Mouse (Mus musculus) erythroblast, embryonic 14.5 days (primary cell): ENCODE data around the gene Rpl18. TPM values are rescaled to one million over a fixed set of nuclear protein-coding genes. Genes with fewer than 3 reads are reported as not detected.

Source experiments
- H3K27me3 ChIP-seq: 2 replicates; pipeline ENCODE4 v1.6.1; 2012; ENCODE audit warnings: inconsistent platforms; ENCODE audit not compliant: control insufficient read depth
- H3K36me3 ChIP-seq: 2 replicates; pipeline ENCODE4 v1.6.1; 2012; ENCODE audit warnings: mild to moderate bottlenecking, inconsistent platforms; ENCODE audit not compliant: control insufficient read depth
- H3K4me1 ChIP-seq: 2 replicates; pipeline ENCODE4 v1.6.1; 2012; ENCODE audit warnings: inconsistent platforms; ENCODE audit not compliant: control insufficient read depth
- H3K4me3 ChIP-seq: replicated peaks from 2 replicates; pipeline ENCODE3; 2012; ENCODE audit warnings: moderate library complexity, mild to moderate bottlenecking, inconsistent platforms
- H3K9me3 ChIP-seq: 2 replicates; pipeline ENCODE4 v1.6.1; 2012; ENCODE audit warnings: low read length, inconsistent platforms, mixed read lengths; ENCODE audit not compliant: control insufficient read depth
- GATA1 ChIP-seq: IDR thresholded peaks from 2 replicates; pipeline ENCODE4 v1.6.1; 2012; ENCODE audit warnings: low read length, inconsistent platforms, mixed read lengths
- TAL1 ChIP-seq: IDR thresholded peaks from 3 replicates; pipeline ENCODE4 v1.6.1; 2012; ENCODE audit warnings: low read length, inconsistent platforms, mixed read lengths
- polyA plus RNA-seq: library from polyadenylated mRNA; stranded (reverse); fragments of >175 nt; gene quantifications from 2 replicates; pipeline ENCODE4 v1.2.3, GENCODE M21; 2012

Gene Rpl18
- polyA plus RNA-seq, 1 experiment = 1,232 TPM

- Histone ChIP-seq H3K36me3 (no peaks in the 10 kb centered on the region), H3K27me3 (peaks cover 26% of the 10 kb centered on the region), H3K4me3 (no peak overlapping the region), H3K4me1 (no peaks in the 10 kb centered on the region), H3K9me3 (peaks cover 2% of the 10 kb centered on the region; the same call in 1 of the 2 replicates)
- TF ChIP-seq GATA1 = no peak
- TF ChIP-seq TAL1 = no peak
Observed at GRCm38 (mm10) chr7:45755703-45756102, 40.4 kb downstream of the Rpl18 start.

DNA sequence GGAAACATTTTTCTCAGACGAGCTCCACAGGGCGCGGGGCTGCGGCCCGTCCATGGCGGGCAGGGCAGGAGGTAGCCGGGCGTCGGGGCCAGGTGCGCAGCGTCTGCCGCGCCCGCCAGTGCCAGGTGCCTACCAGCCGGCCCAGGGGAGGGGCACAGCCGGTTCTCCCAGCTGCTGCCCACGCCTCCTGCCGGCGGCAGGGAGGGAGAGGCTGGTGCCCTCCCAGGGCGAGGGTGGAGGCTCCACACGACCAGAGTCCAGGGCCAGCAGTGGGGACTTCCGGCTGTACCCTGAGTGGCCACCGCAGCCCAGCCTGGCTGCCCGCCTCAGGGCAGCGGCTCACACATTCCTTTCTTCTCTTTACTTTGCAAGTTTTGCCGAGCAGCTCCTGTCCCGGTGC lies 44.1 kb downstream of the Rpl18 start:
- H3K27me3 ChIP-seq = peaks cover 28% of the 10 kb centered on the region
- no peaks in the 10 kb centered on the region for H3K36me3 ChIP-seq
- no peaks in the 10 kb centered on the region for H3K9me3 ChIP-seq
- TF ChIP-seq GATA1 (no peak), TAL1 (no peak)
- no peak overlapping the region for H3K4me3 ChIP-seq
- no peaks in the 10 kb centered on the region for H3K4me1 ChIP-seq

GRCm38 (mm10) chr7:45760151-45760550 lies 44.9 kb downstream of the Rpl18 start:
- H3K9me3 ChIP-seq = no peaks in the 10 kb centered on the region
- TF ChIP-seq TAL1 = no peak
- TF ChIP-seq GATA1 = no peak
- no peaks in the 10 kb centered on the region for H3K4me1 ChIP-seq

GRCm38 (mm10) chr7:45765995-45766394 lies 50.7 kb downstream of the Rpl18 start:
- Histone ChIP-seq H3K9me3 (no peaks in the 10 kb centered on the region), H3K4me1 (no peaks in the 10 kb centered on the region), H3K4me3 (no peak overlapping the region), H3K36me3 (no peaks in the 10 kb centered on the region), H3K27me3 (no peaks in the 10 kb centered on the region)
- TF ChIP-seq TAL1 (no peak), GATA1 (no peak)

More at GRCm38 (mm10) chr7:45760151-45760550, 44.9 kb downstream of the Rpl18 start:
- Histone ChIP-seq H3K4me3 (no peak overlapping the region), H3K27me3 (peaks cover 28% of the 10 kb centered on the region), H3K36me3 (no peaks in the 10 kb centered on the region)

DNA sequence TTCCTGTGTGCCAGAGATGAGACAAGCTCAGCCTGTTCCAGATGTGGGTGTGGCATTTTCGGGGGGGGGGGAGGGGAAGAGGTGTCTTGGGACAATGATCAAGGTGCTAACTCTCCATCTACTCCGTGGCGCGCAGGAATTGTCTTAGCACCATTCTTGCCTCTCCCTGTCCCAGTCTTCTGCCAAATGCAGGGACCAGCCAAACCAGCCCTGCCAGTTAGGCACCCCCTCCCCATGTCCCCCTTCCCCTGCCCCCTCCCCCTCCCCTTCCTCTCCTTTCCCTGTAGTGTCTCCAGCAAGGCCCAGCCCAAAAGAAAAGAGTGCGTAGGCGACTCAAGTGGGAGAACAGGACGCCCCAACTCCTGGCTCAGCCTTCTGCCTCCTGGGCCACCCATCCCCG lies 51.5 kb downstream of the Rpl18 start:
- no peaks in the 10 kb centered on the region for H3K4me1 ChIP-seq
- no peak overlapping the region for H3K4me3 ChIP-seq
- no peaks in the 10 kb centered on the region for H3K36me3 ChIP-seq
- TF ChIP-seq GATA1 (no peak), TAL1 (no peak)
- no peaks in the 10 kb centered on the region for H3K27me3 ChIP-seq
- no peaks in the 10 kb centered on the region for H3K9me3 ChIP-seq

DNA sequence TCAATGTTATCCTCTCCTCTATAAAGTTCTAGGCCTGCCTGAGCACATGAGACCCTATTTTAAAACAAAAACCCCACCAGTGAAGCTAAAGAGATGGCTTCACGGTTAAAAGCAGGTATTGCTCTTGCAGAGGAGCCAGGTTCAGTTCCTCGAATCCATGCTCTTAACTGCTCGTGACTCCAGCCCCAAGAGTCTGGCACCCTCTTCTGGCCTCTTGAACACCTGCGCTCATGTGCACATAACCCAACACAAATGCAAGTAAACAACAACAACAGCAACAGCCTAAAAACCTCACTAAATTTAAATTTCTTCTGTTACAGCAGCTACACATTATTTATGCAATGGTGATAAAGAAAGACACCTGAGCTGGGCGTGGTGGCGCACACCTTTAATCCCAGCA lies 52.2 kb downstream of the Rpl18 start:
- H3K4me3 ChIP-seq = no peak overlapping the region
- TF ChIP-seq TAL1 = no peak
- no peak for TF ChIP-seq GATA1

More for the DNA sequence above, 52.2 kb downstream of the Rpl18 start:
- H3K4me1 ChIP-seq = no peaks in the 10 kb centered on the region
- no peaks in the 10 kb centered on the region for H3K36me3 ChIP-seq
- no peaks in the 10 kb centered on the region for H3K9me3 ChIP-seq
- H3K27me3 ChIP-seq = no peaks in the 10 kb centered on the region

Other genes starting within 250 kb of the Rpl18 start
- gene Bax, start 248.6 kb upstream of the Rpl18 start, polyA plus RNA-seq = 24.4 and 25.7 TPM in 2 replicates
- gene Tulp2, start 233.6 kb upstream of the Rpl18 start, polyA plus RNA-seq = 0.03 and 0.08 TPM in 2 replicates
- not detected in 2 replicates for gene Gm45808, start 228.6 kb upstream of the Rpl18 start, polyA plus RNA-seq
- gene Dhdh, start 226.7 kb upstream of the Rpl18 start, polyA plus RNA-seq = 0.01 and 0.02 TPM in 2 replicates
- gene Nucb1, start 205.1 kb upstream of the Rpl18 start, polyA plus RNA-seq = 54.7 and 66.6 TPM in 2 replicates
- gene Ppp1r15a, start 189.2 kb upstream of the Rpl18 start, polyA plus RNA-seq = 543 and 840 TPM in 2 replicates
- 0.42 and 1.0 TPM in 2 replicates for gene Plekha4, start 189.1 kb upstream of the Rpl18 start, polyA plus RNA-seq
- gene Hsd17b14, start 160.6 kb upstream of the Rpl18 start, polyA plus RNA-seq = 0.31 and 0.50 TPM in 2 replicates
- gene Bcat2, start 145.3 kb upstream of the Rpl18 start, polyA plus RNA-seq = 1.1 and 2.6 TPM in 2 replicates
- gene Fgf21, start 100.0 kb upstream of the Rpl18 start, polyA plus RNA-seq = not detected in 2 replicates
- gene Fut1, start 98.2 kb upstream of the Rpl18 start, polyA plus RNA-seq = not detected in 2 replicates
- 0.05 TPM in 1 of 2 replicates, not detected in the other for gene Izumo1, start 93.6 kb upstream of the Rpl18 start, polyA plus RNA-seq
- gene Rasip1, start 88.0 kb upstream of the Rpl18 start, polyA plus RNA-seq = 0.04 and 0.06 TPM in 2 replicates
- not detected in 2 replicates for gene Mamstr, start 75.5 kb upstream of the Rpl18 start, polyA plus RNA-seq
- gene Fut2, start 49.1 kb upstream of the Rpl18 start, polyA plus RNA-seq = 0.09 TPM in 1 of 2 replicates, not detected in the other
- gene Ntn5, start 31.4 kb upstream of the Rpl18 start, polyA plus RNA-seq = not detected in 2 replicates
- not detected in 2 replicates for gene Sec1, start 21.1 kb upstream of the Rpl18 start, polyA plus RNA-seq
- gene Car11, start 15.6 kb upstream of the Rpl18 start, polyA plus RNA-seq = not detected in 2 replicates
- 0.07 TPM in 2 replicates for gene Dbp, start 10.4 kb upstream of the Rpl18 start, polyA plus RNA-seq
- 5.1 and 5.7 TPM in 2 replicates for gene Sphk2, start 2.5 kb downstream of the Rpl18 start, polyA plus RNA-seq
- gene Fam83e, start 5.8 kb downstream of the Rpl18 start, polyA plus RNA-seq = 0.03 and 0.11 TPM in 2 replicates
- gene Spaca4, start 10.4 kb downstream of the Rpl18 start, polyA plus RNA-seq = not detected in 2 replicates
- 0.01 and 0.04 TPM in 2 replicates for gene Lmtk3, start 68.3 kb downstream of the Rpl18 start, polyA plus RNA-seq
- 0.04 TPM in 1 of 2 replicates, not detected in the other for gene Sult2b1, start 69.2 kb downstream of the Rpl18 start, polyA plus RNA-seq
- gene Cyth2, start 99.1 kb downstream of the Rpl18 start, polyA plus RNA-seq = 21.7 and 22.4 TPM in 2 replicates
- gene Kcnj14, start 109.3 kb downstream of the Rpl18 start, polyA plus RNA-seq = 0.02 and 0.04 TPM in 2 replicates
- 1.1 and 1.4 TPM in 2 replicates for gene Grwd1, start 115.5 kb downstream of the Rpl18 start, polyA plus RNA-seq
- 18.7 and 19.2 TPM in 2 replicates for gene Kdelr1, start 157.3 kb downstream of the Rpl18 start, polyA plus RNA-seq
- gene Grin2d, start 162.9 kb downstream of the Rpl18 start, polyA plus RNA-seq = 0.01 TPM in 2 replicates
- gene Syngr4, start 181.3 kb downstream of the Rpl18 start, polyA plus RNA-seq = 1.1 and 1.2 TPM in 2 replicates
- gene Tmem143, start 181.5 kb downstream of the Rpl18 start, polyA plus RNA-seq = 1.4 and 2.0 TPM in 2 replicates
- 3.5 and 9.5 TPM in 2 replicates for gene Emp3, start 205.9 kb downstream of the Rpl18 start, polyA plus RNA-seq
- 0.02 TPM in 1 of 2 replicates, not detected in the other for gene Ccdc114, start 208.6 kb downstream of the Rpl18 start, polyA plus RNA-seq